Mouse (Mus musculus) heart, embryonic 13.5 days (tissue): ENCODE results near the gene Gpr155. TPM values are rescaled to one million over a fixed set of nuclear protein-coding genes. Genes with fewer than 3 reads are reported as not detected.

Source experiments
- ATAC-seq: fragments of 200-750 bp; cut with Nextera tagmentation; 2 replicates; pipeline ENCODE4 v1.8.0; 2017; ENCODE audit warnings: moderate TSS enrichment; ENCODE audit not compliant: insufficient number of reproducible peaks, low FRiP score, low TSS enrichment; ENCODE audit errors: extremely low read depth
- H3K27ac ChIP-seq: fragments of 300-500 bp; sonication (generic); replicated peaks from 2 replicates; pipeline ENCODE4 v1.5.1; 2015; ENCODE audit warnings: moderate library complexity, mild to moderate bottlenecking, inconsistent platforms
- H3K27me3 ChIP-seq: fragments of 300-500 bp; sonication (generic); replicated peaks from 2 replicates; pipeline ENCODE4 v1.6.1; 2015; ENCODE audit warnings: mild to moderate bottlenecking, inconsistent platforms
- H3K36me3 ChIP-seq: fragments of 300-500 bp; sonication (generic); 2 replicates; pipeline ENCODE4 v1.6.1; 2015; ENCODE audit warnings: mild to moderate bottlenecking, inconsistent platforms
- H3K4me1 ChIP-seq: fragments of 300-500 bp; sonication (generic); 2 replicates; pipeline ENCODE4 v1.6.1; 2015; ENCODE audit warnings: inconsistent platforms
- H3K4me2 ChIP-seq: fragments of 300-500 bp; sonication (generic); 2 replicates; pipeline ENCODE4 v1.6.1; 2015; ENCODE audit warnings: inconsistent platforms, mild to moderate bottlenecking, moderate library complexity
- H3K4me3 ChIP-seq: fragments of 300-500 bp; sonication (generic); 2 replicates; pipeline ENCODE4 v1.5.1; 2015; ENCODE audit warnings: moderate library complexity, mild to moderate bottlenecking, inconsistent platforms
- H3K9ac ChIP-seq: fragments of 300-500 bp; sonication (generic); 2 replicates; pipeline ENCODE4 v1.6.1; 2015; ENCODE audit warnings: inconsistent platforms, mild to moderate bottlenecking, moderate library complexity
- H3K9me3 ChIP-seq: fragments of 300-500 bp; sonication (generic); 2 replicates; pipeline ENCODE4 v1.6.1; 2016; ENCODE audit warnings: inconsistent platforms
- WGBS: fragments of 180-500 bp; shearing (Covaris S2); methylation state at CpG from one replicate; pipeline ENCODE4 v1.1.7; 2015; ENCODE audit warnings: mixed read lengths; 5-methylcytosine and 5-hydroxymethylcytosine counted together
- polyA plus RNA-seq: library from polyadenylated mRNA; unstranded; fragments of >200 nt; fragmentation: Nextera tagmentation; extraction: Ambion mirVana; gene quantifications from 2 replicates; pipeline ENCODE4 v1.2.1, GENCODE M21; 2015

Gpr155 gene
- polyA plus RNA-seq, 1 experiment from 2014 or later = 4.8 TPM

GRCm38 (mm10) chr2:73351927-73352374 is 34.4 kb downstream of the Gpr155 start:
- Histone ChIP-seq H3K4me3 (peak overlapping the region; percentile 27), H3K4me2 (peak overlapping the region; percentile 55), H3K9ac (peak overlapping the region; percentile 44), H3K4me1 (peaks cover 11% of the 10 kb centered on the region), H3K27ac (peak overlapping the region; percentile 15; the same call in 1 of the 2 replicates), H3K9me3 (no peaks in the 10 kb centered on the region), H3K27me3 (no peaks in the 10 kb centered on the region), H3K36me3 (no peaks in the 10 kb centered on the region)
- WGBS = 25% methylated on average over 7 of the region's 7 CpGs
- no peak for ATAC-seq

GRCm38 (mm10) chr2:73351496-73351895 is 34.9 kb downstream of the Gpr155 start:
- Histone ChIP-seq H3K4me2 (peak overlapping the region; percentile 55), H3K36me3 (no peaks in the 10 kb centered on the region), H3K9me3 (no peaks in the 10 kb centered on the region), H3K4me1 (peaks cover 16% of the 10 kb centered on the region), H3K27ac (peak overlapping the region; percentile 15; the same call in 1 of the 2 replicates), H3K27me3 (no peaks in the 10 kb centered on the region), H3K9ac (peak overlapping the region; percentile 44), H3K4me3 (peak overlapping the region; percentile 27)
- no peak for ATAC-seq
- 44% methylated on average over 5 of the region's 5 CpGs for WGBS

- Histone ChIP-seq H3K36me3 (no peaks in the 10 kb centered on the region), H3K4me2 (no peak overlapping the region)
Measured at GRCm38 (mm10) chr2:73348221-73348620, 38.2 kb downstream of the Gpr155 start.

GRCm38 (mm10) chr2:73347766-73348165 is 38.6 kb downstream of the Gpr155 start:
- Histone ChIP-seq H3K36me3 (no peaks in the 10 kb centered on the region), H3K27me3 (no peaks in the 10 kb centered on the region), H3K9ac (no peak overlapping the region), H3K4me1 (peaks cover 16% of the 10 kb centered on the region), H3K27ac (no peak overlapping the region), H3K4me2 (no peak overlapping the region), H3K4me3 (no peak overlapping the region), H3K9me3 (no peaks in the 10 kb centered on the region)
- ATAC-seq = no peak
- 71% methylated on average over 9 of the region's 9 CpGs for WGBS

More at GRCm38 (mm10) chr2:73348221-73348620, 38.2 kb downstream of the Gpr155 start:
- Histone ChIP-seq H3K4me1 (peaks cover 16% of the 10 kb centered on the region), H3K9me3 (no peaks in the 10 kb centered on the region), H3K9ac (no peak overlapping the region), H3K27ac (no peak overlapping the region), H3K27me3 (no peaks in the 10 kb centered on the region), H3K4me3 (no peak overlapping the region)
- ATAC-seq = no peak
- 83% methylated on average over 6 of the region's 6 CpGs for WGBS

- Histone ChIP-seq H3K4me1 (peaks cover 14% of the 10 kb centered on the region), H3K9ac (no peak overlapping the region), H3K27ac (no peak overlapping the region), H3K36me3 (no peaks in the 10 kb centered on the region), H3K9me3 (no peaks in the 10 kb centered on the region), H3K4me3 (no peak overlapping the region), H3K4me2 (no peak overlapping the region), H3K27me3 (no peaks in the 10 kb centered on the region)
- WGBS = 65% methylated on average over 6 of the region's 6 CpGs
- ATAC-seq = no peak
Measured at GRCm38 (mm10) chr2:73347136-73347535, 39.2 kb downstream of the Gpr155 start.

- Histone ChIP-seq H3K27ac (no peak overlapping the region), H3K4me1 (peaks cover 8% of the 10 kb centered on the region), H3K4me3 (no peak overlapping the region), H3K9ac (no peak overlapping the region), H3K36me3 (no peaks in the 10 kb centered on the region), H3K27me3 (no peaks in the 10 kb centered on the region), H3K4me2 (no peak overlapping the region), H3K9me3 (no peaks in the 10 kb centered on the region)
- WGBS = 55% methylated on average over 13 of the region's 13 CpGs
- no peak for ATAC-seq
Measured at GRCm38 (mm10) chr2:73346345-73347086, 39.9 kb downstream of the Gpr155 start.

GRCm38 (mm10) chr2:73345204-73345603 is 41.2 kb downstream of the Gpr155 start:
- Histone ChIP-seq H3K36me3 (no peaks in the 10 kb centered on the region), H3K27ac (no peak overlapping the region), H3K9ac (no peak overlapping the region), H3K4me1 (peaks cover 7% of the 10 kb centered on the region; the same call in 1 of the 2 replicates), H3K4me3 (no peak overlapping the region), H3K4me2 (no peak overlapping the region), H3K27me3 (no peaks in the 10 kb centered on the region), H3K9me3 (no peaks in the 10 kb centered on the region)
- WGBS = 83% methylated on average over 4 of the region's 4 CpGs
- ATAC-seq = no peak

GRCm38 (mm10) chr2:73343701-73344100 is 42.7 kb downstream of the Gpr155 start:
- Histone ChIP-seq H3K36me3 (no peaks in the 10 kb centered on the region), H3K27ac (no peak overlapping the region), H3K4me1 (peaks cover 7% of the 10 kb centered on the region; the same call in 1 of the 2 replicates), H3K9me3 (no peaks in the 10 kb centered on the region), H3K27me3 (no peaks in the 10 kb centered on the region), H3K9ac (no peak overlapping the region), H3K4me2 (no peak overlapping the region), H3K4me3 (no peak overlapping the region)
- WGBS = 83% methylated on average over 5 of the region's 5 CpGs
- ATAC-seq = no peak

GRCm38 (mm10) chr2:73338415-73338814 is 48.0 kb downstream of the Gpr155 start:
- H3K9ac ChIP-seq = no peak overlapping the region
- no peak overlapping the region for H3K4me2 ChIP-seq
- no peak for ATAC-seq
- H3K36me3 ChIP-seq = peaks cover 13% of the 10 kb centered on the region; the same call in 1 of the 2 replicates
- WGBS = 73% methylated on average over 8 of the region's 8 CpGs
- H3K9me3 ChIP-seq = no peaks in the 10 kb centered on the region
- H3K27ac ChIP-seq = no peak overlapping the region
- H3K27me3 ChIP-seq = no peaks in the 10 kb centered on the region
- H3K4me3 ChIP-seq = no peak overlapping the region
- H3K4me1 ChIP-seq = no peaks in the 10 kb centered on the region

GRCm38 (mm10) chr2:73335949-73336348 is 50.4 kb downstream of the Gpr155 start:
- Histone ChIP-seq H3K36me3 (peaks cover 13% of the 10 kb centered on the region; the same call in 1 of the 2 replicates), H3K27me3 (no peaks in the 10 kb centered on the region), H3K4me3 (no peak overlapping the region), H3K9ac (no peak overlapping the region), H3K4me2 (no peak overlapping the region), H3K4me1 (no peaks in the 10 kb centered on the region), H3K9me3 (no peaks in the 10 kb centered on the region), H3K27ac (no peak overlapping the region)
- WGBS = 85% methylated on average over 3 of the region's 3 CpGs
- ATAC-seq = no peak

- ATAC-seq = no peak
- no peak overlapping the region for H3K9ac ChIP-seq
- H3K27ac ChIP-seq = no peak overlapping the region
- H3K4me1 ChIP-seq = no peaks in the 10 kb centered on the region
- peaks cover 11% of the 10 kb centered on the region for H3K36me3 ChIP-seq
- no peaks in the 10 kb centered on the region for H3K27me3 ChIP-seq
- no peak overlapping the region for H3K4me2 ChIP-seq
- no peaks in the 10 kb centered on the region for H3K9me3 ChIP-seq
- WGBS = 82% methylated on average over 5 of the region's 5 CpGs
- no peak overlapping the region for H3K4me3 ChIP-seq
Measured at GRCm38 (mm10) chr2:73325871-73326270, 60.5 kb downstream of the Gpr155 start.

- Histone ChIP-seq H3K4me2 (no peak overlapping the region), H3K4me3 (no peak overlapping the region), H3K4me1 (no peaks in the 10 kb centered on the region), H3K27ac (no peak overlapping the region), H3K36me3 (peaks cover 19% of the 10 kb centered on the region), H3K9me3 (no peaks in the 10 kb centered on the region), H3K9ac (no peak overlapping the region), H3K27me3 (no peaks in the 10 kb centered on the region)
- ATAC-seq = no peak
- WGBS = 61% methylated on average over 12 of the region's 12 CpGs
Measured at GRCm38 (mm10) chr2:73322991-73323390, 63.4 kb downstream of the Gpr155 start.
